7 mouse cellular contexts compared by ENCODE assay signal in the genomic region with DNA sequence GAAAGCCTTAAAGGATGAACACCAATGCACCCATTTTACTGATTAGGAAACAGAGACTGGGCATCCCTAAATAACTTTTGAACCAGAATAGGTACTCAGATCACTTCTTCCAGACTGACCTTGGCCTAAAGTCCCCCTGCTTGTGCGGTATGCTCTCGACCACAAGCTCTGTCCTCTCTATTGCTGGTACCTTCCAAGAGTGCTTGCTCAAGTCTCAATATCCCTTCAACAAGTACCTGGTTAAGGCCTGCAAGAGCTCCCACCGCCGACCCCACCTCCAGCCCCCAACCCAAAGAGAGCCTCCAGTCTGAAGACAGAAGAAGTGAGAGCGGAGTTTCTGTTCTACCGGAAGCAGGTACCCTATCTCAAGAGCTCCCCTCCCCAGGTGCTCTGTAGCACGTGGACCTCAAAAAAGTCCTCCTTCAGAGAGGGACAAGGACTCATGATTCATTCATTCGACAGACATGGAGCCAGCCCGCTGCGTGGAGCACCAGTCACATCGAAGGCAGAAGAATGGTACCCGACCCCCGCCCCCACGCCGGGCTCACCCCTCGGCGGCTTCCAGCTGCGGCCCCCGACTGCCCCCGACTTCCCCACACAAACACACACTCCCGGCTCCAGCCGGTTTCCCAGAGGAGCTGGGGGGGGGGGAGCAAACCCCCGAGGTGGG. TPM values are rescaled to one million over a fixed set of nuclear protein-coding genes. Genes with fewer than 3 reads are reported as not detected.
DNase-seq lines count a peak whose midpoint lies in the region; ATAC-seq and TF ChIP-seq lines count a peak whose summit lies in the region.

No protein-coding gene starts in this region.

- peak; percentile 11; the same call in 1 of the 2 replicates for ATAC-seq in embryonic facial prominence, embryonic 15.5 days (ENCODE audit: insufficient number of reproducible peaks, low FRiP score, low TSS enrichment, low read depth)
- ATAC-seq in limb, embryonic 14.5 days (ENCODE audit: low FRiP score, low read depth): no peak

- no peaks in the 10 kb centered on the region for H3K9me3 ChIP-seq in embryonic facial prominence, embryonic 15.5 days (replicated peaks)
- H3K9me3 ChIP-seq in limb, embryonic 14.5 days (ENCODE audit: control insufficient read depth, low read length): no peaks in the 10 kb centered on the region

- no peak for TF ChIP-seq POLR2A in brain, embryonic 14.5 days (IDR thresholded peaks at IDR 0.05; ENCODE audit: borderline replicate concordance, extremely low read depth, insufficient read depth, insufficient read length, poor library complexity, severe bottlenecking)
- no peak for TF ChIP-seq POLR2A in limb, embryonic 14.5 days (IDR thresholded peaks at IDR 0.05; ENCODE audit: borderline replicate concordance, extremely low read depth, insufficient read depth, insufficient read length)

- H3K4me3 ChIP-seq in embryonic facial prominence, embryonic 15.5 days (replicated peaks): peak overlapping the region; percentile 68
- peak overlapping the region; percentile 68 for H3K4me3 ChIP-seq in limb, embryonic 14.5 days (replicated peaks; ENCODE audit: low read length)

- peaks cover 22% of the 10 kb centered on the region for H3K4me1 ChIP-seq in embryonic facial prominence, embryonic 15.5 days
- H3K4me1 ChIP-seq in limb, embryonic 14.5 days (ENCODE audit: control insufficient read depth, insufficient read depth, low read length): peaks cover 10% of the 10 kb centered on the region

- peak; percentile 44 for DNase-seq in left cerebral cortex, postnatal 4 days
- DNase-seq in left cerebral cortex, adult 8-10 months (ENCODE audit: low spot score in 2 of 2): no peak
- DNase-seq in brain, embryonic 14.5 days (ENCODE audit: low read depth): peak; percentile 66
- no peak for DNase-seq in limb, embryonic 14.5 days (ENCODE audit: low spot score)
- DNase-seq in splenic B cell, adult 2 months (ENCODE audit: low read depth, low spot score): peak; percentile 6
- DNase-seq in spleen, adult 18-20 months: no peak

- intact Hi-C loops in left cerebral cortex, postnatal 4 days (cut with DNase I): loop anchor here (5.0 kb wide), 1 partner anchor 34 kb away; no protein-coding TSS in a partner anchor

- H3K9ac ChIP-seq in embryonic facial prominence, embryonic 15.5 days: peak overlapping the region; percentile 42
- peak overlapping the region; percentile 68 for H3K9ac ChIP-seq in limb, embryonic 14.5 days (ENCODE audit: low read depth, low read length, severe bottlenecking)

- peak overlapping the region; percentile 95 for H3K4me2 ChIP-seq in embryonic facial prominence, embryonic 15.5 days (replicated peaks)
- peak overlapping the region; percentile 88 for H3K4me2 ChIP-seq in limb, embryonic 14.5 days (replicated peaks; ENCODE audit: low read depth, low read length, severe bottlenecking)

- no peaks in the 10 kb centered on the region for H3K36me3 ChIP-seq in embryonic facial prominence, embryonic 15.5 days
- H3K36me3 ChIP-seq in limb, embryonic 14.5 days (ENCODE audit: control insufficient read depth, insufficient read depth, low read length): peaks cover 4% of the 10 kb centered on the region; the same call in 1 of the 2 replicates
- no peaks in the 10 kb centered on the region; the same call in 1 of the 2 replicates for H3K36me3 ChIP-seq in splenic B cell, adult 2 months (ENCODE audit: control insufficient read depth, insufficient read depth, low read length, poor library complexity, severe bottlenecking)

- 3% methylated on average over 22 of the region's 23 CpGs for WGBS in embryonic facial prominence, embryonic 15.5 days
- WGBS in limb, embryonic 14.5 days: 3% methylated on average over 23 of the region's 23 CpGs

- 0 out of 2 replicates have a peak, but pooled peaks cover 8% of the 10 kb centered on the region for H3K27me3 ChIP-seq in embryonic facial prominence, embryonic 15.5 days
- H3K27me3 ChIP-seq in limb, embryonic 14.5 days (ENCODE audit: control insufficient read depth, insufficient read depth, low read length): no peaks in the 10 kb centered on the region
- no peaks in the 10 kb centered on the region; the same call in 1 of the 2 replicates for H3K27me3 ChIP-seq in splenic B cell, adult 2 months (ENCODE audit: control insufficient read depth, insufficient read depth, low read length, poor library complexity, severe bottlenecking)

- H3K27ac ChIP-seq in embryonic facial prominence, embryonic 15.5 days (replicated peaks): no peak overlapping the region
- no peak overlapping the region for H3K27ac ChIP-seq in limb, embryonic 14.5 days (replicated peaks; ENCODE audit: low read depth, low read length)

- no peak for TF ChIP-seq CTCF in brain, embryonic 14.5 days (IDR thresholded peaks at IDR 0.05; ENCODE audit: borderline replicate concordance, extremely low read depth, insufficient read depth, insufficient read length)

RNA-seq across cellular contexts. Expression of gene Mpp3, which starts 2.1 kb away (rescaled TPM):
- 10 to 100 TPM; 53.1 to 56.3 TPM for total RNA-seq in left cerebral cortex, postnatal 4 days (2021)
- 10 to 100 TPM; 73.8 to 85.2 (median 77.1) TPM for total RNA-seq in left cerebral cortex, adult 8-10 months (2022)
- 50.9 and 55.3 TPM in 2 replicates for polyA plus RNA-seq in brain, embryonic 14.5 days (2012; rRNA removed)
- polyA plus RNA-seq in embryonic facial prominence, embryonic 15.5 days (2015; fragmentation: Nextera tagmentation; extraction: Ambion mirVana): 5.5 and 6.2 TPM in 2 replicates
- 15.7 and 17.8 TPM in 2 replicates for polyA plus RNA-seq in limb, embryonic 14.5 days (2012; rRNA removed)
- 4.9 and 5.2 TPM in 2 replicates for polyA plus RNA-seq in limb, embryonic 14.5 days (2014; fragmentation: Nextera tagmentation; extraction: Ambion mirVana)

RNA-seq across cellular contexts. Expression of gene Cd300lg, which starts 15.2 kb away (rescaled TPM):
- total RNA-seq in left cerebral cortex, postnatal 4 days (2021): not detected
- total RNA-seq in left cerebral cortex, adult 8-10 months (2022): under 1 TPM in 3 of 4 experiments, not detected in 1; 0.15 to 0.18 (median 0.17) TPM
- polyA plus RNA-seq in brain, embryonic 14.5 days (2012; rRNA removed): 0.11 and 0.15 TPM in 2 replicates
- 1.5 and 2.1 TPM in 2 replicates for polyA plus RNA-seq in embryonic facial prominence, embryonic 15.5 days (2015; fragmentation: Nextera tagmentation; extraction: Ambion mirVana)
- polyA plus RNA-seq in limb, embryonic 14.5 days (2012; rRNA removed): 1.0 and 2.1 TPM in 2 replicates
- 0.81 and 0.87 TPM in 2 replicates for polyA plus RNA-seq in limb, embryonic 14.5 days (2014; fragmentation: Nextera tagmentation; extraction: Ambion mirVana)

RNA-seq across cellular contexts. Expression of gene Dusp3, which starts 39.3 kb away (rescaled TPM):
- total RNA-seq in left cerebral cortex, postnatal 4 days (2021): 10 to 100 TPM; 53.2 to 56.5 TPM
- 100 to 1,000 TPM; 194 to 239 (median 216) TPM for total RNA-seq in left cerebral cortex, adult 8-10 months (2022)
- polyA plus RNA-seq in brain, embryonic 14.5 days (2012; rRNA removed): 9.7 and 15.4 TPM in 2 replicates
- polyA plus RNA-seq in embryonic facial prominence, embryonic 15.5 days (2015; fragmentation: Nextera tagmentation; extraction: Ambion mirVana): 26.2 and 29.9 TPM in 2 replicates
- 20.1 and 21.1 TPM in 2 replicates for polyA plus RNA-seq in limb, embryonic 14.5 days (2012; rRNA removed)
- polyA plus RNA-seq in limb, embryonic 14.5 days (2014; fragmentation: Nextera tagmentation; extraction: Ambion mirVana): 23.4 and 23.6 TPM in 2 replicates

RNA-seq across cellular contexts. Expression of gene Cfap97d1, which starts 42.0 kb away (rescaled TPM):
- not detected for total RNA-seq in left cerebral cortex, postnatal 4 days (2021)
- not detected for total RNA-seq in left cerebral cortex, adult 8-10 months (2022)
- not detected in 2 replicates for polyA plus RNA-seq in brain, embryonic 14.5 days (2012; rRNA removed)
- not detected in 2 replicates for polyA plus RNA-seq in embryonic facial prominence, embryonic 15.5 days (2015; fragmentation: Nextera tagmentation; extraction: Ambion mirVana)
- not detected in 2 replicates for polyA plus RNA-seq in limb, embryonic 14.5 days (2012; rRNA removed)
- not detected in 2 replicates for polyA plus RNA-seq in limb, embryonic 14.5 days (2014; fragmentation: Nextera tagmentation; extraction: Ambion mirVana)

RNA-seq across cellular contexts. Expression of gene Sost, which starts 59.3 kb away (rescaled TPM):
- not detected for total RNA-seq in left cerebral cortex, postnatal 4 days (2021)
- total RNA-seq in left cerebral cortex, adult 8-10 months (2022): under 1 TPM in 1 of 4 experiments, not detected in 3; 0.19 TPM
- polyA plus RNA-seq in brain, embryonic 14.5 days (2012; rRNA removed): 0.22 and 0.23 TPM in 2 replicates
- 0.23 and 0.49 TPM in 2 replicates for polyA plus RNA-seq in embryonic facial prominence, embryonic 15.5 days (2015; fragmentation: Nextera tagmentation; extraction: Ambion mirVana)
- polyA plus RNA-seq in limb, embryonic 14.5 days (2012; rRNA removed): 0.82 and 0.88 TPM in 2 replicates
- polyA plus RNA-seq in limb, embryonic 14.5 days (2014; fragmentation: Nextera tagmentation; extraction: Ambion mirVana): not detected in 2 replicates

Comparison
In these comparisons a context has a peak if more than half of its experiments do, and no peak if none do; other contexts are left out.
1. DNase-seq: peak in left cerebral cortex, postnatal 4 days (single experiment), brain, embryonic 14.5 days (single experiment) and splenic B cell, adult 2 months (single experiment); none in left cerebral cortex, adult 8-10 months (0 of 2), limb, embryonic 14.5 days (single experiment) and spleen, adult 18-20 months (0 of 2).